Mouse (Mus musculus) right cerebral cortex, adult 2 months (tissue): Measurements from ENCODE around the gene Aff3.

ENCODE experiments used
- DNase-seq, 2 experiments: peaks; one replicate each; pipeline ENCODE4 v3.0.0; 2021 to 2022; ENCODE audit warnings: low spot score in 2 of 2

Gene Aff3

GRCm38 (mm10) chr1:38657606-38658005 lies 7.1 kb downstream of the Aff3 start:
- no peak for DNase-seq

GRCm38 (mm10) chr1:38654981-38655540 lies 9.7 kb downstream of the Aff3 start:
- no peak for DNase-seq

DNA sequence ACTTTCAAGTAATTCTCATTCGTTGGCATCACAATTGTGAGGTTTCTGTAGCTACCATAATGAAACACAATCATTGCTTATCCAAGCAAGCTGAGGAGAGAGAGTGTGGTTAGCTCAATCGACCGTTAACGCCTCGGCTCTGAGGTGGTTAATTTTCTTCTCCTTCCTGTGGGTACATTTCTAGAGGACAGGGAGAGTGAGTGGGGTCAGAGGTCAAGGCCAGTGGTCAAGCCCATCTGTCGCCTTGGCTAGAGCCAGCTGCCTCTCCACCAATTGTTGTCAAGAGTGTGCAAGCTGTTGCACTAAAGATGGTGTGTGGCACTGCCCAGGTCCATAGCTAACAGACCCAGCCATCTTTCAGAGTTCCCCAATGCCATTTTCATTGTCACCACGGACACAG lies 14.7 kb downstream of the Aff3 start:
- no peak for DNase-seq

- no peak for DNase-seq
These were observed 15.6 kb downstream of the Aff3 start for GRCm38 (mm10) chr1:38649174-38649573.

- DNase-seq, result no peak
These were observed 22.5 kb downstream of the Aff3 start for GRCm38 (mm10) chr1:38642288-38642687.

- no peak for DNase-seq
These were observed 25.1 kb downstream of the Aff3 start for GRCm38 (mm10) chr1:38639669-38640068.

DNA sequence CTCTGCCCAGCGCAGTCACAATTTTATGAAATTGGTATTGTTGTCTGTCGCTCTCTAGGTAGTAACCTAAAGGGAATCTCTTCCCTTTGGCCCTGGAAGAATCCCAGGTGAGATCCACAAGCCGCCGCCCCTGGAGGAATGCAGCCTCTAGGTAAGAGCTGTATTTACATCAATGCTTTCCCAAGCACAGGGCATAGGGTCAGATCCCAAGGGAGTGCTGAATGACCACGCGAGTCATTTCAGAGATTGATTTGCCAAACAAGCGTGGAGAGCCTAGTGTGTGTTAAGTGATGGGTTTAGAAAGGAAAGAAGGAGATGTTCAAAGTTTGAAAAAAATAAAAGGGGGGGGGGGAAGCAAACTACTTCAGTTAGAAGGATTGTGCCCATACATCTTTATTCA lies 29.2 kb downstream of the Aff3 start:
- no peak for DNase-seq

DNA sequence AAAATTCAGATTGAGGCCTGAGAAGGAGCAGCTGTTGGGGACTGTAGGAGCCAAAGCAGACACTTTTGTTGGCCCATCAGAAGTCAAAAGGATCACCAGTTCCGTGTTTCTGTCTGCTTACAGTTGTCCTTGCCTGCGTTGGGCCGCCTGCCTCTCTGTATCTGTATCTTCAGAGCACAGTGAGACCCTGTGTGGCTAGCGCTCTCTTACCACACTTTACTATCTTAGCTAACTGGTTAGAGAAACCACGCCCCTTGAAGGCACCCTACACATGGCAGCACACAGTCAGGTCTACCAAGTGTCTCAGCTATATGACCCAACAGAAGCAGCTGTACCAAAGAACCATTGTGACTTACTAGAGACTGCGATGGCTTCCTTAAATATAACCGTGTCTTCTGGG lies 30.7 kb downstream of the Aff3 start:
- DNase-seq, result no peak

- DNase-seq, result no peak
These were observed 32.1 kb downstream of the Aff3 start for GRCm38 (mm10) chr1:38632461-38633180.

DNA sequence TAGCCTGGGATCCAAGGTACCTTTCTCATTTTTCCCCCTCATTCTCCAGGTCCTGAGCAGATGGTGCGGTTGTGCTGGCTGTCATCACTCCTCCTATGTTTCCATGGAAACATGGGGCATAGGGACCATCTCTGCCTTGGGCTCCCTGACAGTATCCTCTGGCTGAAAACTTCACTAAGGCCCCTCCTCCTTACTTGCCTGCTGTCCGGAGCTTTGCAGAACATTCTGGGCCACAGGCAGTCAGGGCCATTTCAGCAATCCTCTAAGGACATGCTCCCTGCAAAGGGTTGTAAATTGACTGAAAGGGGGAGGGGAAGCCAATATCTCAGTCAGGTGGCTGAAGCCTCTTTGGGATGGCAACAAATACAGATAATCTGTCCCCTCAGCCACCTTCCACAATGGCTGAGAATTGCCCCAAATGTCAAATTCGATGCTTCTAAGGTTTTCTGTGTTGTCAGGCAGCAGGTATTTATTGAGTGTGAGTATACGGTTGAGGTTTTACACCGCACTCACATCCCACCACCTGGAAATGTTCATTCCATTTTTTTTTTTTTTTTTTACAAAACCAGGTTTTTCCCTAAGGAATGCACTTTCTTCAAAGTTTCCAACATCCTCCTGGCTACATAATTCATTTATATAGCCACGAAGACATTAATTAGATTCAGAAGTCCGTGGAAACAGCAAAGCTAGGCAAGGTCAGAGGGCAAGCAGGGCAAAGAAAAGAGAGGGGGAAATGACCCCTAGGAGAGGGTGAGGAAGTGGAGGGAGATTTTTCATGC lies 33.1 kb downstream of the Aff3 start:
- no peak for DNase-seq

GRCm38 (mm10) chr1:38628901-38629585 lies 35.7 kb downstream of the Aff3 start:
- peak in 1 of 2 experiments; percentile 10 for DNase-seq

- DNase-seq, result peak in 1 of 2 experiments; percentile 26
These were observed 36.3 kb downstream of the Aff3 start for GRCm38 (mm10) chr1:38628426-38628825.

DNA sequence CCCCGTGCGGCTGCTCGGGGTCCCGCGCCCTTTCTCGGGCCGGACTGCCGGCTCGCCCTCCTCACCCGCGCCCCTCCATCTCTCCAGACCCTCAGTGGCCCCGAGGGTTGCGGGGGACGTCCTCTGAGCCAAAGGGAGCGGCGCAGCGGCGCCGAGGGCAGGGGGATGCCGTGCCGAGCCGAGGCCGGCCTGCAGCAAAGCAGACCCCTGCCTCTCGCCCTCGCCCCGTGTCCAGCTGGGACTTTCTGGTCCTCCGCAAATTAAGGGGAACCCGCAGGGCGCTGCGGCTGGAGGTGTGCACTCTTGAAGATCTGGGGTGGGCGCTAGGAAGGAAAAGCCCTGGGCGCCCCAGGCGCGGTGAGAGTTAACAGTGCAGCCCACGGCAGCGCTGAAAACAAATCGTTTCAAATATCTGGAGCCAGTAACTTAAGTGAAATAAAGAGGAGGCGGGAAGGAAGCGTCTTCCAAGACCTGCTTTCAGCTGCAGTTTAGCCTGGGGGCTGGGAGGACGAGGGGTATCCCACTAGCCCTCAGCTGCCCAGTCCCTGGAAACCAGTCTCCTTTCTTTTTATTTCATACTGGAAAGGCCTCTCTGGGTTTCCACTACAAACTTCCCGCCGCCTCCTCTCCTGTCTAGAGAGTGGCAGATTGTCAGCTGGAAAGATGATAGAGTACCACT lies 36.9 kb downstream of the Aff3 start:
- peak; percentile 55 to 59 for DNase-seq

DNA sequence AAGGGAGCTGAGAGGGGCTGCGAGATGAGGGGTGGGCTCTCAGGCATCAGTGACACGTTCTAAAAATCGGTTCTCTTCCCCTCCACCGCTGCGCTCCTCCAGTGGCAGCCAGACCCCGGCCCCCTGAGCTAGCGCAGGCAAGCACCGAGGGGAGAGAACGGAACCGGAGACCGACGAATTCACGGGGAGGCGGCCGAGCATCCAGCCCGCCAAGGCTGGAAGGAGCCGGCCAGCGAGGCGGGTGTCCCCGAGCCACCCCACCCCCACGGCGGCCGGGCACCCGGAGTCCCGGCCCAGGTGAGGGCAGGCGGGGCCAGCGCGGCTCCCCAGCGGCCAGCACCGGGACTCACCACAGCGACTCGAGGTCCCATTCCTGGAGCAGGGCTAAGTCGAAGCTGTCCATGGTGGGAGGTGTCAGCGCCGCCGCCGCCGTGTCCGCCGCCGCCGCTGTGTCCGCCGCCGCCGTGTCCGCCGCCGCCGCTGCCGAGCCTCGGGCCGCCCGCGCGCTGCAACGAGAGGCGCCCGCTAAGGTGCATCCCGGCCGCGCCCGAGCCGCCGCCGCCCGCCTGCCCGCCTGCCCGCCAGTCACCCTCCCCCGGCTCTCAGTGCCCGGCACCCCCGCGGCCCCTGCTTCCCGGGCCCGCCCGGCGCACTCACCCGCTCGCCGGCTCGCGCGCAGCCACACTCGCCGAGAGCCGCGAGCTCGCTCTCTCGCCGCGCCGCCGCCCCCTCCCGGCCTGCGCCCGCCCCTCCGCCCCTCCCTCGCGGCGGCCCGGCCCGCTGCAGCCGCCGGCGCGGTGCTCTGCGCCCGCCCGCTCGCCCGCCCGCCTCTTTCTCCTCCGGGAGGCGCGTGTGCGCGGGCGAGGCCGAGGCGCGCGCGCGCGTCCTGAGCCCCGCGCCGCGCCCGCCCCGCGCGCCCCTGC lies 37.8 kb downstream of the Aff3 start:
- peak in 1 of 2 experiments; percentile 35 for DNase-seq

GRCm38 (mm10) chr1:38626388-38626738 lies 38.4 kb downstream of the Aff3 start:
- DNase-seq, result peak; percentile 17 to 41

DNA sequence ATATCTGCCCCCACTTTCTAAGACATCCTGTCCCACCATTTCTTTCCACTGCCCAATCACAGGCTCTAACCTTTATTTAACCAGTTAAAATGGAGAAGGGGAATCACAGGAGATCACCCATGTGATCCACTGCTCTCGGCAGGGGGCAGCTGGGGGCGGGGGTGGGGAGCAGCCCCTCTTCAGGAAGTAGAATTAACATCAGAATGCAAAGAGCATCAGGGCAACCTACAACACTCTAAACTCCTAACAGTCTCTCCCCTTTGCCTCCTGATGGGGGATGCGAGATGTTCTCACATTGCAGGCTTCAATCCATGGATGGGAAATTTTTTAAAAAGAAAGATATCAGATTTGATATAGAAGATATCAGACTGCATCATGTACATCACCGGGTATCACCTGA lies 42.9 kb downstream of the Aff3 start:
- no peak for DNase-seq

DNA sequence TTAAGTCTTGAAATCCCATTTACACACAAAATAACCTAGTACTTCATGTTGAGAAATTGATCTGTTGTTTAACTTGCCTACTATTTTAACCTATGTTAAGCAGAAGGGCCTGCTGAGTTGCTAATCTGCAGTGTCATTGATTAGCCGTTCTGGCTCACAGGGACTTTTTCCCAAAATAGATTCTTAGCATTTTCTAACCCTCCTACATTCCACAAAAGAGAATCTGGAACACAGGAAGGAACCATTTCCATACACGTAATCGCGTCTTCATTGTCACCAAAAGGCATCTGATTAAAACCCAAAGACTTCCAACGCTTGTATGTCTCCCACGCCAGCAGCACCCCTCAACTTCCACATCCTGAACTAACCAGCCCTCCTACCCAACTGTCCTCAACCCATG lies 44.4 kb downstream of the Aff3 start:
- no peak for DNase-seq

- DNase-seq, result no peak
These were observed 58.0 kb downstream of the Aff3 start for GRCm38 (mm10) chr1:38606741-38607140.

DNA sequence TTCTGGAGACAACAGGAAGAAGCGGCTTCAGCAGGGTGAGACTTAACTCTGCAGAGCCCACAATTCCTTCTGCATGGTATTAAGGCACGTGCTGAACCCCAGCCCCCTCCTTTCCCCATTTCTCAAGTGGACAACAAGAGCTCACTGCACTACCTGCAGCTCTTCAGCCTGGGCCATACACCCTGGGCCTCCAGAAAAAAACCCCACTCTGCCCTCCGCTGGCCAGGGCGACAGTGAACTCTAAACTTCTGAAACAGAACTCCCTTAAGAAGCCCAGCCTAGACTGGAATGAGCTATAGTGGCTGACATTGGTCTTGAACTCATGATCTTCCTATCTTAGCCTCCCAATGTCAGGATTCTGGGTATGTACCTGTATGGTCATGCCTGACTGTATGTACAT lies 59.3 kb downstream of the Aff3 start:
- DNase-seq, result no peak

DNA sequence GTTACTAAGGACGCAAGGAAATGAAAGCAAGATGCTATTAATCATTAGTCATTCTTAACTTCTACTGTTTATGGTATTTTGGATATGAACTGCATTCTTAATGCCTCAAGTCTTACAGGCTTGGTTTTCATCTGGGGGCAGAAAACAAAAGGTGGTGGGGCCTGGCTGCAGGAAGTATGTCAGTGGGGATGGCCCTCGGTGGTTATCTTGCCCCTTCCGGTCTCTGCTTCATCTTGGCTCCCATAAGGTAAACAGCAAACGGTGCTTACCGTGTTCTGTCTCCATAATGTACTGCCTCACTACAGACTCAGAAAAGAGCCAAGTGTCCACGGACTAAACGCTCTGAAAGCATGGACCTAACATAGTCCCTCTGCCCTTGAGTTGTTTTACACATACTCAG lies 60.1 kb downstream of the Aff3 start:
- DNase-seq, result no peak
